Mouse (Mus musculus): Measurements from ENCODE around the gene Tiam2.

GRCm38 (mm10) chr17:3516406-3516805 lies 190.0 kb downstream of the Tiam2 start:
- TF ChIP-seq CTCF (IDR thresholded peaks at IDR 0.05; ENCODE audit: control insufficient read depth, insufficient read depth, insufficient replicate concordance, low read depth, low read length) (no peak), POLR2A (IDR thresholded peaks at IDR 0.05; ENCODE audit: control insufficient read depth, low read depth, low read length) (no peak)
